Mouse (Mus musculus) heart, adult 9 months (tissue): ENCODE measurements around the gene Gm11060.
A peak's percentile ranks its signal among the peaks of the same experiment; 100 is the strongest.

Source experiments
- DNase-seq, 2 experiments: peaks; one replicate each; pipeline ENCODE4 v3.0.0; 2022; ENCODE audit warnings: low spot score in 2 of 2

The Gm11060 gene

DNA sequence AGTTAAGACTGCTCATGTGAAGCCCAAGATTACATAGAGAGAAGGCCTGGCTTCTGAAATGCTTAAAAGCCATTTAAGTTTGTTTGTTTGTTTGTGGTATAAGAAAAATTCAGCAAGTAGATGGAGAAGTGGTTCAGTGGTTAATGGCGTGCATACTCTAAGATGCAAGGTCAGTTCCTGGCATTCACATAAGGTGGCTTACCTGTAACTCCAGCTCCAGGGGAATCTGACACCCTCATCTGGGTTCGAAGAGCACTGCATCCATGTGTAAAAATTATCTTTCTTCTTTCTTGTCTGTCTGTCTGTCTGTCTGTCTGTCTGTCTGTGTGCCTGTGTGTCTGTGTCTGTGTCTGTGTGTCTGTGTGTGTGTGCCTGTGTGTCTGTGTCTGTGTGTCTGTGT is at the start of gene Gm11060:
TSS of gene Gm11060 (plus strand) at position 301 of the 400 bp plus-strand sequence.
- DNase-seq: no peak

DNA sequence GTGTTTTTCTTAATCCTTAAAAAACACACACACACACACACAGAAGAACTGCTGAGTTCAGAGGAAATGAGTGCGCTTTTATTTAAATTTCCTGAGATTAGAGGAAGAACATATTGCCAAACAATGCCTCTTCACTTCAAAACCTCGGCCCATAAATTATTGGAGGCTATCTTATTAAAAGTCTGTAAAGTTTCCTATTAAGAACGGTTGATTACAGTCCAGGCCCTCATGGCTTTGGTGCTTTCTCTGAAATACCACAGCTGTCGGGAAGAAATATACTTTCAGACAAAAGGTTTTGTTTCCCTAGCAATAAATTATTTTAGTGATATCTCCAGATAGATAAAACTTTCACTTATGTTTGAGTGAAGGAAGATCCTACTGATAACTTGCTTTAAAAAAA is 48.7 kb upstream of the Gm11060 start:
- DNase-seq: no peak

DNA sequence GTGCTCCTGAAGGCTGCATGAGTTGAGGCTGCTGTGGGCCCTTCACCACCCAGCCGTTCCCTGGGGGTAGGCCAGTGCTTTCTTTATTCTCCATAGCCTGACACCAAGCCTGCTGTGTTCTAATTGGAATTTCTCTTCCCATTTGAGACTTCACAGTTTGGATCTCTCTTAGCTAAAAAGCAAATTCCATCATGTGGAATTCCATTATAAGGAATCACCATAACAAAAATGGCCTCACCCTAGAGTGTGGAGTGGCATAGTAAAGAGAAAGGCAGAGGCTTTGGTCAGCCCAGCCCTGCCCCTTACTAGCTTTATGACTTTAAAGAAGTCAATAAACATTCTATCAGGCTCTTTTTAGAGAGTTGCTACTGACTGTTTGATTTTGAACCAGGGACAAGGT is 43.5 kb upstream of the Gm11060 start:
- no peak for DNase-seq

DNA sequence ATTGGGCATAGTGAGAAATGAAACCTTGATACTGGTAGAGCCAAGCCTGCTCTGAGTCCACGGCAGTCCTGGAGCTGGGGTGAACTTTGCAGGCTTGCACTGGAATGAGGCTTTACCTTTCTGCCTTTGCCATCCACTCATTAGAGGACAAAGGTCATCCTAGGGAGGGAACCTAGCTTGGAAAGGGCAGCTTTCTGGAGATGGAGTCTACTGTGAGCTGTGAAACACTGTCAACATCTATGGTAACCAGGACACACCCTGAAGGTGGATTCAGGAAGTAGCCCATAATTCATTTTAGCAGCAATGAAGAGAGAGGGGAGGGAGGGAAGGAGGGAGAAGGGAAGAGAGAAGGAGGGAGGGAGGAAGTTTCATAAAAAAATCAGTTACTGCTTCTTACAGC is 36.3 kb upstream of the Gm11060 start:
- DNase-seq: no peak

DNA sequence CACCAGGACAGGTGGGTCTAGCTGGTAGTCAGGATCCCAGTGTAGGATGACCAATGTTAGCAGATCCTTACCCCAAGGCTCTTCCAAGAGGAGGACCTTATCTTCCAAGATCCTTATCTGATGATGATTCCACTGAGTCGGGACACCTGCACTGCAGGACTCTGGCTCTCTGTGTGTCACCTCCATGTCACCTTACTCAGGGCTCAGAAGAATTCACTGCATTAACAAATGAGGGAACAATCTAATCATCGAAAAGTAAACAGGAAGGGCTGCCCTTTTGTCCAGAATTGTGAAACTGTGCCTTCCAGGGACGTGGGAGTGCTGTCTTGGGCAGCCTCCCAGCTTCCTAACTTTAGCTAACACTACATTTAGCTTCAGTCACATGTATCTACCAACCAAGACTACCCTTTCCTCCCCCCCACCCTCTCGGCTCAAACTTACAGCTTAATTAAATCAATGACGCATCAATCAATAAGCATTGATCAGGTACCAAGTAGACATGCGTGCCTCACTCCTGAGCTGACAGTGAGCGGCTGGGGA is 33.2 kb upstream of the Gm11060 start:
- DNase-seq: no peak

DNA sequence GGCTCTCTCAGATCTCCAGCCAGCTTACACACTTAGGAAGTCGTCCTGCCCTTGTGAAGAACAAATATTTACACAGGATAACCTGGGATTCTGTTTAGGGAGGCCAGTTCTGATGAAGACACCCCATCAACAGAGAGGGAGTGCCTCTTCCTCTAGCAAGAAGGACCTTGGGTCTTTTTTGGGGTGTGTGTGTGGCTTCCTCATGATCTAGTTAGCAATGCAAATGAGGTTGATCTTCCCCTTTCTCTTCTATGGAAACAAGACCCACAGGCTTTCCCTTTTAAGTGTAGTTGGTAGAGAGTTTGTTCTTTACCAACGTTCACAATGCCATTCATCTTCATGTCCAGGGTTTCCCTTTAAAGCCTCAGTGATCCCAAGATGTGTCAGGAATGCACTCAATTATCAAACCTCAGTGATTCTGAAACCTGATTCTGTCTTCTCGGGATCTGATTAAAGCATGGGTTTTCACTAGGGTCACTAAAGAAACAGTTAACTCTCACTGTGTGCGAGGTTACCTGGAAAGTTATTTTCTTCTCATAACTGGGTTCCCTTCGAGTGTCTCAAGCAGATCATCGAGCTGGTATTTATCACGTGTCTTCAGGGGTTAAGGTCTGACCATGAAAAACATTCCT is 29.0 kb upstream of the Gm11060 start:
- no peak for DNase-seq

DNA sequence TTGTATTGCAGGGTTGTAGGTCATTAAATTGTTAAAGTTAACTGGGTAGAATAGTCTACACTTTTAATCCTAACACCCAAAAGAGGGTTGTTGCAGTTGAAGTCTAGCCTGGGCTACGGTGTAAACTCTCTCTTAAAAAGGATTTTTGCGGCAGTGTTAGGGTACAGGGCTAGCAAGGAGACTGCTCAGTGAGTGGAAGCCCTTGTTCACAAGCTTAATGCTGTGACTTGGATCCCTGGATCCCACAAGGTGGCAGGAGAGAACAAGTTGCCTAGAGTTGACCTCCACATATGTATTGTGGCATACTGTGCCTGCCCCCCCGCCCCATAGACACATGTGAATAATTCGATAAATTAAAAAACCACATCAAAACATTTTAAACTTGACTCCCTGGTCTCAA is 19.3 kb upstream of the Gm11060 start:
- DNase-seq: no peak

DNA sequence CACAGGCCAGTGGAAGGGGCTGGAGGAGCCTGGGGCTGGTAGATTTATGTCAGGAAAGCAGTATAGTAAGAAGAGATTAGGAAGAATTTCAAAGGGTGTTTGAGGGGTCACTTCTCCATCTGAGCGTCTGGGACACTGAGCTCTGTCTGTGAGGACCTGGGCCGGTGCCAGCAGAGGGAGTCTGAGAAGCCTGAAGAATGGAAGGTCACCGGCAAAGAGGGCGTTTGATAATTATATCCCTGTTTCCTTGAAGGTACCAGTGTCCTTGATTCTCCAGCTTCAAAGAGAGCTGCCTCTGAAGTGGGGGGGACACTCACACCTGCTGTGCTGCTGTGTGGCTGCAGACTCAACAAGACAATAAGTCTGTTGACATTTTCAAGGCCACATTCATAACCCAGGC is 17.6 kb upstream of the Gm11060 start:
- DNase-seq: no peak

DNA sequence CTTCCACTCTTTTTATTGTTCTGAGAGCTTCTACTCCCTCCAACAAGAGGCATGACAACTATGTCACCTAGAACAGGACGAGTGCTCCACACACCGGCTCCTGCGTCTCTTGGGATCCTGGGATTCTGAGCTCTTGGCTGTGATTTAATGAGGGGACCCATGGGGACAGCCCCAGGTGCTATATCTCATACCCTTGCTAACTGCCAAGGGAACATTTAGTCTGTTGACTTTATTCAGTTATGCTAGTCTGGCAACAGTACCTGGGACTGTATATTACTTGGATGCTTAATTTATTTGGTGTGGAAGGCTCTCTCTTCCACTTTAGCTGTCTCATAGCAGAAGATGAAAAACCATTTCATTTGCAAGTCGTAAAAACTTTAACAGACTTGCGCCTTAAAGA is 16.0 kb upstream of the Gm11060 start:
- no peak for DNase-seq

DNA sequence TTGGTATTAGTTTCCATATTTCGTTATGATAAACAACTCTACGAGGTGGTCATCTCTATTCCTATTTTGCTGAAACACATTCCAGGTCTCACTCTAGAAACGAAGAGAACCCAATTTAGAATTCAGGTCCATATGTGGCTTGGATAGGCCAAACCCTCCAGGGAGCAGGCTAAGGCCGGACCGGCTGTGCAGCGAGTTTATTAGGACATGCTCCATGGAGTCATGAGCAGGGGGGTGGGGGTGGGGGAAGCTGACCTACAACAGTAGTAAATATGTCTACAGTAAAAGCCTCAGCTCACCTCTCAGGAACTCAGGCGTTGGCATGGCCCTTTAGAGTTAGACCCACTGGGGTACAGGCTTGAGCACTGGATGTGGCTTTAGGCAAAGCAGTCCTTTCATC is 14.7 kb upstream of the Gm11060 start:
- DNase-seq: no peak

DNA sequence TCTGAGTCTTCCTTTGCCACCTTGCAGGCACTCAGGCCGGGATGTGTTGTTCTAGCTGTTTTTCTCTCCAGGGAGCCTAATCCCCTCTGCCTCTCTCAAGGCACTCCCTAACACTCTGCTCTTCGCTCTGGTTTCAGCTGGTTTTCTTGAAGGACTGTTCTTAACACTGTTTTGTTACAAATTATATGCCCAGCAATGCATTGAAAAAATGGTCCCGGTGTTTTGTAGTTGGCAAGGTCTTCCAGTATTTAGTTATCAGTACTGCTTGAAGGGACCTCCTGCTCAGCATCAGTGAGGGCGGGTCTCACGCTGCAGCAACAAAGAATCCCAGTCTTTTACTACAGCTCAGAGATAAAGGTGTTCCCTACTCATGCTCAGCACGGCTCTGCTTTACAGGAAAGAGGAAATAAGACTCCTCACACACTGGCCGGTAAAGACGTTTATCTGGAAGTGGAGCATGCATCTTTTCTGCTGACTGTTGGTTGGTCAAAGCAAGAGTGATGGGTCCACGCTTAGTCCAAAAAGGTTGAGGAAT is 9.5 kb upstream of the Gm11060 start:
- DNase-seq: no peak

DNA sequence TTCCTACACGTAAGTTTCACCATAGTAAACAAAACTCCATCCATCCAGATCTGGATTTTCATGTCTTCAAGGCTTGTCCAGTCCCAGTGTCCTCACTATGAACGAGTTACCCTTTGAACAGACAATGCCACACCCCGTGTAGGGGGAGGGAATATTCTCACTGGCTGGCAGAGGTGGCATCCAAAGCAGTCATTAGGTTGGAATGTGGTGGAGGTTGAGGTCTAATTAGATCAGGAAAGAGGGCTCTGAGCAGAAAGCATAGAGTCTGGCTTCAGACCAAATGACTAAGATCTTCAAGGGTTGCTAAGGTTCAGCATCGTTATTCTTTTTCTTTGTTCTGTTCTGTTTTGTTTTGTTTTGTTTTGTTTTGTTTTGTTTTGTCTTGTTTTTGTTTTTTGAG is 7.8 kb upstream of the Gm11060 start:
- no peak for DNase-seq

DNA sequence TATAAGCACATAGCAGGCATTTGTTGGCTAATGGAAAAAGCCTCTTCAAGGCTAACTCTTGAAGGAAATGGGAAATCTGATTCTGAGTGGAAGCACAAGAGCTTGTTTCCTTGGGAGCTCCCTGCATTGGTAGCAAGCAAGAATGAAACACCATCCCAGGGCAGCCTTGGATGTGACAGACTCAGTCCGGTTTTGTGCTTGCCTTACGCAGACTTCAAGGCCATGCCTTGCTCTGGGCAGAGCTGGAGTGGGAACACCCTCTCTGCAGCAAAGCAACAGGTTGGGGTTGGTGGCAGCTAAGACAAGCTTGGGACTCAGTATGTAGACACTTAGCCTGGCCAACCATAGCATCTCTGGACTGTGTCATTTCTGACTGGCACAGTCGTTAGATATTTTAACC is 5.7 kb upstream of the Gm11060 start:
- no peak for DNase-seq

DNA sequence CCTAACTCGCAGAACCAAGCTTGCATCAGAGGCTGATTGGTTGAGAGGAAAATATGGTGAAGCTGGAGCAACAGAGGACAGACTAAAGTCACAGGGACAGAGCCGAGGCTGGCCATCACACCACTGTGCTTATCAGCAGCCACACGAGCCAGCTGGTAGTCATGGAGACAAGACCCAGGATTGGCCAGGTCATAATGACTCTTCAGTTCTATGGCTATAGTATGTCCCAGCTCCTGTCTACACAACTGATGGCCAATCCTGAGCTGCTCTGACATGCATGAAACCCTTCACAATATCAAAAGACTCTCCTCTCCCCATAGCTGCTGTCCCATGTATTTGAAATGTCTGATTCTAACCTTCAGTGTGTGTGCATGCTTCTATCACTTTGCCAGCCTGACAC is 3.8 kb upstream of the Gm11060 start:
- DNase-seq: no peak

DNA sequence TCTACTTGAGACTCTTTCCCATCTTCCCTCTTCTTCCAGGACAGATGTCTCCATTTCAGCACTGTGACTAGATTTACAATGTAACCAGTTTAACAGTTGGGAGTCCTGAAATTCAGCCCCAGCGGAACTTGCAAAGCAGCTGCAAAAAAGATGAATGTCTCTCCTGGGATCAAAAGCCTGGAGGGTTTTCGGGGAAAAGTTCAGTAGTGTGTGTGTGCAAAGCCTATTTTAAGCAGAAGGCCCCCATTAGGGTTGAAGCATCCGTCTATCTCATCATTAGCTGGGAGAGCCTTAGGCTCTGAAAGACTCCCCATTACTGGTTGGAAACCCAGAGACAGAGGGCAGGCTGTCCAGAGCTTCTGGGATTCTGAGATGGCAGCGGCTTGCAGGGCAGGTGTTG is 2.7 kb upstream of the Gm11060 start:
- no peak for DNase-seq

DNA sequence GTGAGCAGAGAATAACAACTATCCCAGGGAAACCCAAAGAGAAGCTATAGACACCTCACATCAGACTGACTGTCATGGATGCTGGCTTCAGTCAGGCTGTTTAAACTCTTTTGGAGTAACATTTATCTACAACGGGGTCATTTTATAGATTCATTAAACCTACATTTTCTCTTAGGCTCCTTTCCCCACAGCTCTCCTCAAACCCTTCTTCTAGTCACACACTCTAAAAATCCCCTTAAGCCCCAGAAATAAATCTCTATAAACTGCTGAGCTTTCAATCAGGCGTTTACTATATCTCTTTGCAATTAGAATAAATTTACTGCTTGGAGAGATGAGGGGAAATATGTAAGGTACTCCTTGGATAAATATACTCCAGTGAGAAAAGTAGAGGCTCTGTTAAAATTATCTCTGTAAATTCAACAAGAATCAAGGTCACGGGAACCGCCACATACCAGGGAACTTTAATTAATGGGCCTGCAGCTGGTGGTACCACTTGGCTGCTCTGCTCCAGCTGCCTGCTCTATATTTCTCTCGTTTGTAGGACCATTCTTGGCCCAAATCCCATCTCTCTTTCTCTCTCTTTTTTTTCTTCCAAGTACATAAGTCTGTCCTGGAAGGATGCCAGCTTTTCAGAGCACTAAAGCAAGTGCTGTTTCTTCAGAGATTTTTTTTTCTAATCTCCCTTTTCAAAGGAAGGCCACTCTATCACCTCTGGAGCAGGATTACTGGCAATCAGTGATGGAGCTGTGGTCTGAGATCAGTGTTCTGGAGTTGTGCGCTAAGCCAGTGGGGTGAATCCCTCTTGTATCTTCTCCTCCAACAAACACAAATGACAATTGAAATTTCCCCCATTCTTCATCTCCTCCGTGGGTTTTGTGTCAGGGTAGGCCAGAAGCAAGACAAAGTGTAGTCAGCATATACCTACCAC is 2.0 kb upstream of the Gm11060 start:
- no peak for DNase-seq

DNA sequence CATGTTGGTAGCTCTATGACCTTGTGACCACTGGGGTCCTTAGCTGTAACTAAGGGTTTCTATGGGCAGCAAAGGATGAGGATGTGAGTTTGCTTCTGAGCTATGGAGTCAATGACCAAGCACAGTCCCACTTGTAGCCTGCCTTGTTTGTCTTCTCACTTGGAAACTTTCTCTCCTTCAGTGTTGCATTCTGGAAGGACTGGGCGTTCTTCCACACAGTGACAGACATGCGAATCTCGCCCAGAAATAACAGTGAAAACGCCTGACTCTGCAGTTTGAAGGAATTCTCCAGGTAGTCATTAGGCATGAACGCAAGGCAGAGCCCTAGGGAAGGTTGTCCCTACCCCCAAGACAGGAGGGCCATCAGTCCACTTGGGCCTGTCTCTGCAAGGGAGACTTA is 827 bp upstream of the Gm11060 start:
- peak in 1 of 2 experiments; percentile 7 for DNase-seq

DNA sequence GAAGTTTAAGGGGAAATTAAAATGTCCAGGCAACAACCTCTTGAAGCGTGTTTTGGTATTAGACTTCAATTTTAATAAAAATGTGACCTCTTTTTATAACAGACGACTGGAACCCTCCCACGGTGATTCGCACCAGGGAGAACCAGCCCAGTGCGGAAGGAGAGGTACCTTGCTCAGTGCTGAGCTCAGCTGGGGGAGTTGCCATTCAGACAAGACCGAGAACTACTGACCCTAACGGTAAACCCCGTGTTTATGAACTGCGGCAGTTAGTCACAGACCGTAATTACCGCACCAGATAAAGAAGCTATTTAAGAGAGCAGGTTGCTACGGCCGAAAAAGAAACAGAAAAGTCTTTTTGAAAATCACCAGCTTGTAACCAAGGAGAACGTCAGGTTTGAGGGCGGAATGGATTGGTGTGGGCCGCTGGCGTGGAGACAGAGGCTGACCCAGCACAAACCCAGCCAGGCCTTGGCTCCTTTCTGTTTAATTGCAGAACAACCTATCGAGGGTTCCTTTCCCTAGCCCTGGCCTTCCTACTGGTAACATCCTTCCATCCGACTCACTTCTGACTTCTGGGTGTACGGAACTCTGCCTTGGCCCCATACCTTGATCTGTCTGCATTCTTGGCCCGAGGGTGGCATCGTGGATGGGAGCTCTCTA is 5.6 kb downstream of the Gm11060 start:
- no peak for DNase-seq

DNA sequence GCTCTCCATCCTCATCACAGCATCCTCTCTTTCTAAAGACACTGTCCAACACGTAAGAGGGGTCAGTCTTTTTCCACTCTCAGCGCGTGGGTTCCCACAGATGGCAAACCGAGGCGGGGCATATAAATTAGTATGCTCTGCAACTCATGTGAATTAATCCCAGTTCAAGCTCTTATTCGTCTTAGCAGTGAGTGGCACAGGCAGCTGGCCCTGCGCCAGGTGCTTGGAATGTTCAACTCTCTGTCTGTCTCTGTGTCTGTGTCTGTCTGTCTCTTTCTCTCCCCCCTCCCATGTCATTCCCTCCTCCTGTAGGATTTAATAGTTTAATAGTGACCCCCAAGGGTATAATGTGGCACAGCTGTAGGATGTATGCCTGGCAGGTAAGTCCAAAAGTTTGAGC is 7.6 kb downstream of the Gm11060 start:
- DNase-seq: no peak

DNA sequence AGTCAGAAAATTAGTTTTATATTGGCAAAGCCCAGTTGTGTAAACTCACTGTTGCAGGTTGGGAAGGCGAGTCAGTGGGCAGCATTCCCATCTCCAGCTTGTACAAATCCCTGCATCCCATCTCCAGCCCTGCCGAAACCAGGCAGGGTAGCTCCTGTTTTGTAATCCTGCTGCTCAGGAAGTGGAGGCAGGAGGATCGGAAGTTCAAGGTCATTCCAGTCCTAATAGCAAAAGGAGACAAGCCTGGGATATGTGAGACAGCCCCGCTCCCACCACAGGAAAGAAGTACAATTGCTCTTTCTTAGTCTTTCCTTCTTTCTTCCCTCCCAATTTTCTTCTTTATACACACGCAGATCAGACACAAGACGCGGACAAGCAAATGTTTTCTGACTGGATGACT is 8.7 kb downstream of the Gm11060 start:
- DNase-seq: no peak

DNA sequence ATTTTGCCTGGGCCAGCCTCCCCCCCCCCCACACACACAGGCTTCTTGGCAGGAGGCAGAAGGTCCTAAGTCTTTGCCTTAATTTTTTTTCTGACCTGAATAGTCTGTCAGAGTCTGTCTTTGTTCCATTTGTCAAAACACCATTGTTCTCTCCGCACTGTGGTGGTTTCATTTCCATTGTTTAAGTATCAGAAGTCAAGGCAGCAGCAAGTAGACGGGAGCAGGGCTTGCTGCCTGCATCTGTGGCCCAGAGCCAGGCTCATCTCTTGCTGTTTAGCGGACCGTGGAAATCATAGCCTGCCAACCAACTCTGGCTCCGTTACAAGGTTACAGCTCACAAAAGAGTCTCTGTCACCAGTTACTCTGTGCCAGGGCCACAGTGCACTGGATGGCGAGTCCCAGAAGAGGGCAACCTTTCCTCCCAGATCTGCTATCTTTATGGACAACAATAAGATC is 16.9 kb downstream of the Gm11060 start:
- peak; percentile 72 to 75 for DNase-seq

DNA sequence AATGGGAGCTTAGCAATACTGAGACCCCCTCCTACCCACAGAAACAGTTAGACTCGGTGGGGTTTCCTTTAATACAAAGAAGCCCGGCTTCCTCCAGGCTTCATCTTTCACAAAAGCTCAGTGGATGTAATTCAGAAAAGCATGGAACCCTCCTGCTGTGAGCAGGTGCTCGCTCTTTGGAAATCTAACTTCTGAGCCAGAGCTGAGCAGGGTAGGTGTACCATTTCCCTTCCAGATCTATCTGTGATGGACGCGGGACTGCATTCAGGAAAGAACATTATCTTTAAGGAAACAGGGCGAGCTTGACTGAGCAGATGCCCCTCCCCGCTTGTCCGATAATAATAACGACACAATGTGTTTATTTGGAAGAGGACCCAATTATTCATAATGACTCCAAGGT is 22.3 kb downstream of the Gm11060 start:
- DNase-seq: no peak
